Mouse (Mus musculus) cerebellum, adult 8-10 months (tissue): ENCODE data around the gene Anks1.
A peak's percentile ranks its signal among the peaks of the same experiment; 100 is the strongest.
"Not testable (repeated sequence)": the region's sequence is repeated elsewhere in the genome, so short reads cannot be mapped to it uniquely, and the experiment has no call there.

ENCODE experiments used
- DNase-seq: peaks from one replicate; pipeline ENCODE4 v3.0.0; 2022

The Anks1 gene

DNA sequence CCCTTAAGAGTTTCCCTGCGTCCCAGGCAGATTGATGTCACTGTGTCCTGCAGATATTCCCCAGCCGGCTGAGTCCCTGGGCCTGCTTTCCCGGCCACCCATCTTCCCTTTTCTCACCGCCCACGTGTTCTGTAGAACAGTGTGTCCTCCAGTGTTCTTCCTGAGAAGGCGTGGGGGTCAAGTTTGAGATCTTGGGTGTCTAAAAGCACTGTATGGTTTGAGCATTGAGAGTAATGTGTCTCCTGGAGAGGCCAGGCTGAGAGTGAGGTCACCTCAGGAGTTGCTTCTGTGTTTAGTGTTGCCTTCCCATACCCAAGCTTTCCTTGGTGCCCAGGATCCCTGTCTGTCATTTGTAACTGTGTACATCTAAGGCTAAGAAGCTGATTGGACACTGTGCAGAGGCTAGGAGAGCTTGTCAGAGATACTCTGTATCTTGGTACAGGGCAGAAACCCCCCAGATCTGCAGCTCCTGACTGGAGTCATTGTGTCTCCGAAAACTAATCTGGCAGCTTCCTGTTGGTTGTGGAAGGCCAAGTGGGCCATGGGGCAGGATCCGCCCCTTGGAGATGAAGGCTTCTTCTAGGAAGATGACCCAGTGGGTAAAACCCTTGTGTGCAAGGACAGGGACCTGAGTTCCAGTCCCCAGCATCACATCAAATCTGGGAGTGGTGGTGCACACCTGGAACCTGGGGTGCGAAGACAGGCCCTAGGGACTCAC is 59.1 kb downstream of the Anks1 start:
- no peak for DNase-seq

- DNase-seq, result no peak
These were observed 59.8 kb downstream of the Anks1 start for GRCm38 (mm10) chr17:27968903-27969302.

GRCm38 (mm10) chr17:27969365-27969764 is 60.3 kb downstream of the Anks1 start:
- DNase-seq, result no peak

- DNase-seq, result no peak
These were observed 60.8 kb downstream of the Anks1 start for GRCm38 (mm10) chr17:27969896-27970295.

GRCm38 (mm10) chr17:27970305-27970704 is 61.2 kb downstream of the Anks1 start:
- no peak for DNase-seq

DNA sequence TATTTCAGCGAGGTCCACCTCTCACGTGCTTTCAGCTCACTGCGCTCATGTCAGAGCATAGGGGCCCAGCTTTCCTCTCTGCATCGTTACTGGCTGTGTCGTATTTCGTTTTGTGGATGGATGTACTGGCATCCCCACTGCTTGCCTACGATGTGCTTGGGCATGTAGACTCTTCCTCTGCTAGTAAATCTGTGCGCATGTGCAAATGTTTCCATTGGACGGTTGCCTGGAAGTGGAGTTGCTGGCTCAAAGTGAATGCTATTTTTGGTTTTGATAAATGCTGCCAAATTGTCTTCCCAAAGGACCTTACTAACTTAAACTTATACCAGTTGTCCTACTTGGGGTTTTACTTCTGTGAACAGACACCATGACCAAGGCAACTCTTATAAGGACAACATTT is 62.4 kb downstream of the Anks1 start:
- DNase-seq, result peak; percentile 57

GRCm38 (mm10) chr17:27973337-27973736 is 64.2 kb downstream of the Anks1 start:
- DNase-seq, result no peak

DNA sequence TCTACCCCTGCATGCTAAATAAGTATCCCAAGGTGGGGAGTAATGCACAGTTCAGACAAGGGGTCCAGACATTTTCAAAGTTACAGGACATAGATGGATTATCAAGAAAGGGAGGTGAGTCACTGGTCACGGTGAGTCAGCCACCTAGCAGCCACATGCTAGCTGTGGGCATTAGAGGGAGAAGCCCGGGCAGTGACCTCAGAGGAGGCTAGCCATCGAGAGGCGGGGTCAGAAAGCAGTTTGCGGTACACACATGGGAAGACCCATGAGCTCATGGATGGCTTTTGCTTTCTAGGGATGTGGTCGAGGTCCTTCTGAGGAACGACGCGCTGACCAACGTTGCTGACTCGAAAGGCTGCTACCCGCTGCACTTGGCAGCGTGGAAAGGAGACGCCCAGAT is 67.2 kb downstream of the Anks1 start:
- DNase-seq, result no peak

DNA sequence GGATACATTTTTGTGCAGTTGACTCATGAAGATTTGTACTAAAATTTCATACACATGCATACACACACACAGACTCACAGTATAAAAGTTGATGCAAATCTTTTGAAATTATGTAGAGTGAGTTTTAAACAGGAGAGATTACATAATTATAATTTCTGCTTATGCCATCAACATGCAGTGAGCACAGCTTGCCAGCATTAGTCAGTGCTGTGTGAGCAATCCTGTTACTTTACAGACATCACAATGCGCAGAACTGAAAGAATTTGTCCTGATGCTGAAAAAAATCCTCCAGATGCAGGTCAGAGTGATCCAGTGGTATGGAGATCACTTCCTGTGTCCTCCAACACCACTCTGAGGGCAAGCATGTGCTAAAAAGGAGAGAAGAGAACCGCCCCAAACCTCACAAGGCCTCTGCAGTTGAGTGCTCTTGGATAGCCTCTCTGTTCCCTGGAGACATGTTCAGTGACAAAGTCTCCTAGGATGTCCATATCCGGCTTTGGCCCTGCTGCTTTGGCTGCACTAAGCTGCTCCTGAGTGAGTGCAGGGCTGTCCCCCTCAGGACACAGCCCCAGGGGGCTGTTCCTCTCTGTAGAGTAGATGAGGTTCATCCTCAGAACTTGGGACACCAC is 68.0 kb downstream of the Anks1 start:
- no peak for DNase-seq

DNA sequence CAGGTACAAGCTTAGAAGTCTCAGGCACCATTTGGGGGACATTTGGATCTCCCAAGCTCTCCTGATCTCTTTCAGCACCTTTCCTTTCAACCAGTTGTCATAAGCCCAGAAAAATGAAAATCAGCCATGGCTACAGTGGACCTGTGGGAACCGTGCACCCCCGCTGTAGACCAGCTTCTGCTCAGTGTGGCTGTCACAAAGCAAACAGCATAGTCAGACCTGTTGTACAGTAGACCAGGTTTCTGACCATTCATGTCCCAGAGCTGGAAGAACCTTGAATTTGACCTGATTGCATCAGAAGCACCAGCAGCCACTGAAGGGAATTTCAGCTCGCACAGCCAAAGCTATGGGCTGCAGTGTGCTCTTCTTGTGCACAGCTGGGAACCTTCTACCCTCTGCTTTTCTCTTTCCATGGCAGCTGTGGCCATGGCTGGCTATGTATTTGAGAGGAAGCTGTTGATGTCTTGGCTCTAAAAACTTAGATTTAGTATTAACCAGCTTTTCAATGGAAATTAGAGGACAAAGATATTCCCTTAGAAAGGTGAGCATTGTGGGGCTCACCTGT is 71.4 kb downstream of the Anks1 start:
- no peak for DNase-seq

- DNase-seq, result no peak
These were observed 72.5 kb downstream of the Anks1 start for GRCm38 (mm10) chr17:27981451-27982069.

GRCm38 (mm10) chr17:27982070-27982457 is 73.0 kb downstream of the Anks1 start:
- DNase-seq, result not testable (repeated sequence)

DNA sequence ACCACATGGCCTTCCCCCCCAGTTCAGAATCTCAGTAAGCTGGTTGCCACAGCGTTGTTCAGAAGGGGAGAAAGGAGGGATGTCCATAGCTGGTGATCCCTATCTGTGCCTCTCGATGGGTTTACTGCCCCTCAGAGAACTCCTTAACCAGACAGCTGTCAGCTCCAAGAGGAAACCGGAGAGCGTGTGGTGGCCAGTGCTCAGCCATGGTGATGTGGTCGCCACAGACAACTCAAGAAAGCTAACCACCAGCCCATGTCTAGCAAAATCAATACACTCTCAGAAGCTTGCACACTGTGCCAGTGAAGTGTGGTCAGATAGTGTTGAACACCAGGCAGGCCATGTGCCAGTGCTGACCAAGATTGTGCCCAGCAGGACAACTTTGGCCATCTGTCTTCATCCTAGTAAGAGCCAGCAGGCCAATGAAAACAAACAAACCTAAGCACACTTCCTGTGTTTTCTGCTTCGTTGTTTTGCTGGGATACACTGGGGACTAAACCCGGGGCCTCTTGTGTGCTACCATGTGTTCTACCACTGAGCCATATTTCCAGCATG is 73.7 kb downstream of the Anks1 start:
- peak; percentile 72 for DNase-seq

DNA sequence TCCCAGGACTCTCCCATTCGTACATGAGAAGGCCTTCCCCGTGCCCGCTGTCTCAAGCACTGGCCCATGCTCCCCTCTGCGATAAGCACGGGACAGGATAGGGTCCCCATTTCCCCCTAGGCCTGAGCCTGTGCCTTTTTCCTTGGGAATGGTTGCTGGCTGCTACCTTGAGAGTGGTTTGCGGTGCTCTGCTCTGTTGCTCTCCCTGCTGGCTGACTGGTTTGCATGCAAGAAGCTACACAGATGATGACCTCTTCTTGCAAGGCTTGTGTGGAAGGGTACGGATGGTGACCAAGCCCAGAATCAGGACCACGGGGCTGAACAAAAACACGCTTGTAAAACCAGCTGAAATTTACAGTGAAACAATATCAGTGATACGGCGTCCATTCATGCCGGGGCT is 75.3 kb downstream of the Anks1 start:
- no peak for DNase-seq

- DNase-seq, result peak; percentile 61
These were observed 77.0 kb downstream of the Anks1 start for GRCm38 (mm10) chr17:27986106-27986505.

DNA sequence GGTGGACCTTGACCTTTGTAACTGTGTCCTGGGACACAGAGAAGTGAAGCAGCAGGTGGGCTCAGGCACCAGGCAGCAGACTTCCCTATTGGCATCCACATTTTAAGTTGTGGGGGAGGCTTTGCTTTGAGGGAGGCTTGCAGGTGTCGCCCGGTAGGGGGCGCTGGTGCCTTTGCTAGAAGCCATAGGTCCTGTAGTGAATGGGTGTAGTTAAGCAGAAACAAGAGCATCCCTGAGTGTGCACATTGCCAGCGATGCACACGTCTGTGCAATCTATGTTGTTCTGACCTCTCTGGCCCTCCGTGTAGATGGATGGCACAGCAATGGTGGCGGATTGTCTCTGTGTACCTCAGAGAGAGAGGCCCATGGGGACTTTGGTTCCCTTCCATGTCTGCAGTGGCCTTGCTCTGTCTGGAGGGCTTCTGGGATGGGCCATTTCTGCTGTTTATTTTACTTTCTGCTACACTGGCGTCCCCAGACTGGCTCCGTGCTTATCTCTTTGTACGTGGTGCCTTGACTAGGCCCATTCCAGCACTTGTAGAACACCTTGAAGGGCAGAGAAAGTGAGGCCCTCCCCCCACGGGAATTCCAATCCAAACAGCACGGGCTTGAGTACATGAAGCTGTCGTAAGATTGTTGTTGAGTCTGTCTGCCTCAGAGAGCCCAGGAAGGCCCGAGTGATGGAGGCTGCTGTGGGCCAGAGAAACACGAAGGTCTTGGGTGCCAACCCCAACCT is 80.9 kb downstream of the Anks1 start:
- DNase-seq, result peak; percentile 77

DNA sequence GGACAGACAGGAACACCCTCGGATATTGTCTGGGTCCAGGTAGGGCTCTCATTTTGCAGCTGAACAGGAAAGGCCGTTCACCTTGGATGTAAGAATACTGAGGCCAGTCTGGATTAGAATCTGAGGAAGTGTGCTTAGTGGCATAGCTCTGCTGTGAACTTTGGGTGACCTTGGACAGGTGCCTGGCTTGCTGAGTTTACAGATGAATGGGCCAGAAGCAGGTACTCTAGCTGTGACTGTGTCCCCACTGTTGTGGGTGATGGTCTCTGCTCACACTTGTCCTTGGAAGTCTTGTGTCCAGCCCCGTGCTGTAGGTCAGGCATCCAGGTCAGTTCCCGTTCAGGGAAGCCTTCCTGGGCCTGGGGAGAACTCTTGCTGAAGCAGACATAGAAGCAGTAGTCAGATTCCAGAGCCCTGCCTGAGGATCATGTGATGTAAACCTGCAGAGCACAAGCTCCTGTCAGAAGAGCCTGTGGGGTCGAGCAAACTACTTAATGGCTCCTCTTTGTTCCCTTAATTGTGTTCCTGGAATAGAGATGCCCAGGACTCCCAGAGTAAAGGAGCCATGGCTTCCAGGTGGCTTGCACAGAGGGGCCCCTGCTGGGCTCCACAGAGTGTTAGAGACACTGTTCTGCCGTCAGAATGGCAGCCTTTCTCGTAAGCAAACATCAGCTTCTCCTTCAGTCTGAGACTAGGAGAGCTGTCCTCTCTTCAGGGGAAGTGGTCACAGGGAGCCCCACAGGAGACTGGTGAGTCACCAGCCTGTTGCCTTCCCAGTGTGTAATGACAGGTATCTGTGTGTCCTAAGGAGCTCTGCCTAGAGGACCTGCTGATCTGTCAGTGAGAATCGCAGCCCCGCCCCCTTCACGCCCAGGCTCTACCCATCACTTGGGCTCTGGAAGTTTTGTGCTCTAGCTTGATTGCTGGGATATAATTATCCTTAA is 85.2 kb downstream of the Anks1 start:
- DNase-seq, result no peak

DNA sequence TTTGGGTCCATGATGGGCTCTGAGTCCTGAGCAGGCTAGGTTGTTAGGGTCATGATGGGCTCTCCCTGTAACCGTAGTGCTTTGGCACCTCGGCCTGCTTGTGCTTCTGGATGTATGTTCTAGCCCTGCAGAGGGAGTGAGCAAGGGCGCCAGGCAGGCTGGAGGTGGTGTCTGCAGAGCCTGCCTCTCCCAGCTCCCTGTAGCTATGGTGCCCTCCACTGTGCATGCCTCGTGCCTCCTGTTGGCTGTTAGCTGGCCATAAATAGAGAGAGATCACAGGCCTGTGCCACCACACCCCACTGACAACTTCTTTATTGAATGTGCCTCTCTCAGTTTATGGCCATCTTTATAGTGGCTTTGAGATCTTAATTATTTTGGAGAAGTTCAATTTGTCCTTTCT is 87.2 kb downstream of the Anks1 start:
- no peak for DNase-seq

DNA sequence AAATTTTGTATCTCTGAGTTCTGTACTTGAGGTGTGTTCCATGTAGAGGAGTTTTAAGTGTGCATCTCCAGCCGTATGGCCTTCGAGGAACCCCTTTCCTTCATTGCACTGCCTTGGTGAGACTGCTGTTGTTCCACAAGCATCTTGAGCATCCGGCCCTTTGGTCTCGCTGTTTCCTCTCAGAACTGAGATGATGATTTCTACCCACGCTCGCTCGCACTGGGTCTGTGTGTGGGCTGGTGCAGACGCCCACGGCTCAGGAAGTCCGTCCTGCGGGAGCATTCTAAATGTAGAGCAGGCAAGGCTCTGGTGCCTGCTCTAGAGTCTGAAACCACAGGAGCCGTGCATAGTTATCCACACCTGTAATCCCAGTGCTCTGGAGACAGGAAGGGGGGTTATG is 88.1 kb downstream of the Anks1 start:
- DNase-seq, result no peak

GRCm38 (mm10) chr17:27999683-28000273 is 90.7 kb downstream of the Anks1 start:
- not testable (repeated sequence) for DNase-seq

DNA sequence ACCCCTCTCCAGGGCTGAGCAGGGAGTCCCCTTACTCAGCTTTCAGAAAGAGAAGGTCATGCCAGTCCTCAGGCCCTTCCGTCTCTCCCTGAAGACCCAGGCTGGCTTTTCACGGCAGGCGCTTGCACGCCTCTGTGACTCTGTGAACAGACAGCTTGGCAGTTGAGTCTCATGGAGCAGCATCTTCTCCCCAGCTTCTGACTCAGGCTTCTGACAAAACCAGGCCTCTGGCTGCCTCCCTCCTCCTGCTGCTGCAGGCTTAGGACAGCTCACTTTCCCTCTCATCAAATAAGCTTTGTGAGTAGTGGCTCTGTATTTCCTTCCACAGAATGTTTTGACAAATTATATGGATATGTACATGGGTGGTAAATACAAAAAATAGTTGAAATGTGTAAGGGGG is 91.3 kb downstream of the Anks1 start:
- DNase-seq, result no peak
